Mouse (Mus musculus): Measurements from ENCODE around the gene Olfm3.

Gene Olfm3

DNA sequence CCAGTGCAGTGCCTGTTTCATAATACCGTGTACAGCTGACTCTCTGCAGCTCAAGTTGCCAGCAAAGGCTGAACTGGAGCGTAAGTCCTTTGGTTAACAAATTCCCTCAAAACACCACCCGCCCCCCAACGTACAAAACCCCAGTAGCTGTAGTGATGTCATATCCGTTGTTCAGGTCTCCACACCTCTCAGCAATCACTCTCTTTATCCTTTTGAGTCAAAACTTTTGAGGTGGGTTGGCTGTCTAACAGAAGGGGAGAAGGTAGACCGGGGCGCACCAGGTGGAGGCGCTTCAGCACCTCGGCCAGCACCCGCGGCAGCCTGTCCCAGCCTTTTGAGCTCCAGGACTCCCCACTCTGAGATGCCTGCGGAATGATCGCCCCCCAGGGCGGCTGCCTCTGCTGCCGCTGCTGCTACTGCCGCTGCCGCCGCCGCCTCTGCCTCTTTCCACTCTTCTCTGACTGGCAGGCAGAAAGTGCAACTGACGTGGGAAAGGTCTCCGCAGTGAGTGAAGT, at the start of gene Olfm3:
Gene Olfm3, plus strand, starts transcription at position 155 of the 515 bp plus-strand sequence.
- peak in 1 of 2 experiments; percentile 45 for DNase-seq (ENCODE audit: low spot score in 2 of 2)

DNA sequence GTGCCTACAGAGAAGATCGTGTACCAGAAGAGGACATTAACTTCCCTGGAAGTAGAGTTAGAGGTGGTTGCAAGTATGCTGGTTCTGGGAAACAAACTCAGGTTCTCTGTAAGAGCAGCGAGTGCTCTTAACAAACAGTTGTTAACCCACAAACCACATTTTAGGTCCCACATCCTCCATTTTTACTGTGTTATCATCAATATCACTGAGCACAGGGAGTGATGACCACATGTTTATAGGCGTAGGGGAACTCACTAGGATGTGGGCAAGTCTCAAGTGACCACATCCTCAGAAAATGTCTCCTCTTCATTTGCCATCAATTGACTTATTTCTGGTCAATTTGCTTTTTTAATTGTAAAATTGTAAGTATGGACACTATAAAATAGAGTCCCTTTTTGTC, 14.1 kb upstream of the Olfm3 start:
- no peak for DNase-seq (ENCODE audit: low spot score in 2 of 2)

DNA sequence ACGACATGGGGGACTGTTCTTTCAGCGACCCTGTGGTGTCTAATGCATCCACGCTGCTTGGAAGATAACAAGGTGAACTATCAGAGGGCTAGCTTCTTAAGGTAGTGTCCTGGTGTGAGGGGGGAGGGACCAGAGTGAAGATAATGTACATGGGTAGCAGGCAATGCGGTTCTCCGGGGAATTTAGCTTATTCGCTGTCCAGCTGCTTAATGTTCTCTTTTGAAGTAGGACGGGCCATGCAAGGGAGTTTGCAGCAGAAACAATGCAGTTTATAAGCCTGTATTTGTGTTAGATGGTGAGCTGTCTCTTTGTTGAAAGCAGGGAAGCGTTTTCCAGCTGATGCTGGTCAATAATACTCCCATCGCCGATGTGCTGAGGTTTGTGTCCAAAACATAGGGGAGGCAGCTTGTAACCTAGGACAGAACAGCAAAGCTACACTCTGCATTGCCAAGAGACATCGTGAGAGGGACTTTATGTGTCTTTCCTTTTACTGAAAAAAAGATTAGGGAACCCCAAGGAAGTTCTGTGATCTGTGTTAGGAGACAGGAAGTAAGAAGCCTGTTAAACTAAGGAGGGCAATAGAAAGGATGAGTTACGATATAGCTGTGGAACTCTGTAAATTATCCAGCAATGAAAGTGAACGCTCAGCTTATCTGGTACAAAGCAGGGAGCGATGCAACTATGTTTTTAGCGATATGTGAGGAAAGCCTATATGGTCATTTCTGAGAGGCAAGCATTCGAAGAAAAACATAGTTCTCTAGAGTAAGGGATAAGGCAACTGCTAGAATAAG, 950 bp downstream of the Olfm3 start:
- DNase-seq (ENCODE audit: low spot score in 2 of 2): peak in 1 of 2 experiments; percentile 7

DNA sequence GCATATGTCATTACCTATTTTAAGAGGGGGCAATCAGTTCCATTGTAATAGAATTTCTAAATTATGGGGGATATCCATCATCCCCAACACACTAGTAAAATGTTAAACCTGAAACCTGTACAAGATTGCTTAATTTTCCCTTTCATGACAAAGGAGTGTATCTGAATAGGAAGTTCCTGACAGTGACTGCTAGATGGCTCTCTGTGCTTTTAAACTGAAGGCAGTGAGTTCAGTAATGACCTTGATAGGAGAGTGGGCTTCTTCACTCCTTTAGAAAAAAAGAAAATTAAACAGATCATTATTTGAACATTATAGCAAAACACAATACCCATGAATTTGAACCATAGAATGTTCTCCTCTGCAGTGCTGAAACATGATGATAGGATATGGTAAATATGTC, 3.7 kb downstream of the Olfm3 start:
- DNase-seq (ENCODE audit: low spot score in 2 of 2): no peak

DNA sequence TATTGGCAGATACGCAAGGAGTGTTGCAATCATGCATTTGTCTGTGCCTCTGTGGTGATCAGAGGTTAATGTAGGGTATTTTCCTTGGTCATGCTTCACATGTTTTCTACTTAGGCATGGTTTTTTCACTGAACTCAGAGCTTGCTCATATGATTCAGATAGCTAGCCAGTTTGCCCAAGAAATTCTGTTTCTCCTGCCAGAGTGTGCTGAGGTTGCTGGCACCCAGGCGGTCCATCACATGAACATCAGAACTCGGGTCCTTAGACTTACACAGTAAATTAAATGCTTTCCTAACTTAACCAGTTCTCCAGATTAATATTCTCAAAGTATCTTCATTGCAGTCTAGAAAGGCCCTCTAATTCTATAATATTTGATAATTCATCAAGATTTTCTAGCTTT, 5.0 kb downstream of the Olfm3 start:
- no peak for DNase-seq (ENCODE audit: low spot score in 2 of 2)

DNA sequence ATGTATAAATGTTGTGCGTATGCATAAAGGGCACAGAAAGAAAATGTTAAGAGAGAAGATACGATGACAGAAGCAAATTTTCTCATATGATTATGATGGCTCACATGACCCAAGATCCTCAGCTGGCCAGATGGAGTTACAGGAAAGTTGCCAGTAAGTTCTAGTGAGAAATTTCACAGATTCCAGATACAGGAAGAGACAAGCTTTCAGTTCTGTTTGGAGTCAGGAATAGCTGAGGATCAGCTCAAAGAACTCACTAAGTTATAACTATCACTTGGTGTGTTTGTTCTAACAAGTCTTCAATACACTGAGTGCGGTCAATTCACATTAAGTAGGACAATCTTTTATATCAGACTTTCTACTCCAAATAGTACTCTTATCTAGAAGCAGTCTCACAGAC, 16.2 kb downstream of the Olfm3 start:
- no peak for DNase-seq (ENCODE audit: low spot score in 2 of 2)

DNA sequence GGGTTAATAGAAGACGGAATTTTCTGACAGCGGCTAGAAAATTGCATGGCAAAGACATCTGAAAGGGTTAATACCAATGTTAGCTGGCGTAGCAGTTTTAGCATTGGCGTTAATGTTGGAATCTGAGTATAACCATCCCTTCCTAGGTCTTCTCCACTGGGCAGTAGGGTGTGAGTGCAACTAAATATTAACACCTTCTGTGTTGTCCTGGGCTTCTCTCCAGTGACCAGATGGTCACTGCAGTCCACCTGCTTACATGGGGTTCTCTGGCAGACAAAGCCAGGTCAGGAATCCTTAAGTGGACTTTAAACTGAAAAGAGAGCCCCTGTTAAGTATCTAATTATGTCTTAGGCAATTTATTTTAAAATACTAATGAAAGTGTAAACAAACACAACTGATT, 25.7 kb downstream of the Olfm3 start:
- DNase-seq (ENCODE audit: low spot score in 2 of 2): no peak

DNA sequence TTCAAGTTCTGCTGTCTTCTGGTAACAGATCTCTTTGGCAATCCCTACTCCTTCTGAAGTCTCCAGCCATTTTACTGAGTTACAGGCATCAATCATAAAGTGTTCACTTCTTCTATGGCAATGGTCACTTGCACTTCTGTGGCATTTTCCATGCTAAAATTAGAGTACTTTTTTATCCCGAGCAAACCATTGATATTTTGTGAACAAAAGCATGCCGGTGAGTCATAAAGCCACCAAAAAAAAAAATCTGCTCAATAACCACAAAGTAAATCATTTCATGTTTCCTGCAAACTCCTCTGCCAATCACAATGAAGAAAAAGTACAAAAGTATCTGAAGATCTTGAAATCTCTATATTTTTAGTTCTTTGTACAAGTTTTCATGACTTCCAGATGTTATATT, 26.5 kb downstream of the Olfm3 start:
- no peak for DNase-seq (ENCODE audit: low spot score in 2 of 2)

DNA sequence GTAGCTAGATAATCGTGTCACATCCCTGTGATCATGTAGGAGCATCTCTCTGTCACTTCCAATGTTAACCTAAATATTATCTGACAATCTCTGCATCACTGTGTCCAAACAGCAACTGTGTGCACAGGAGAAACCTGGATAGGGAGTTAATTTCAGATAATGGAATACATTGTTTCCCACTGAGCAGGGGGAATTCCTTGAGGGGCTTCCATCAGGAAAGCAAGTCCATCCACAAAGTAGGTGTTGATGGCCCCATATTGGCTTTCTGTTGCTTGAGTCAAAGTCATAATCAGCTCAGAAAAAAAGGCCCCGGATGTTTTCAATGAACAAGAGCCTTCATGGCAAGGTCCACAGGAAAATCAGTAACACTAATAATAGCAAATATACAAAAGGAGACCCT, 26.9 kb downstream of the Olfm3 start:
- DNase-seq (ENCODE audit: low spot score in 2 of 2): no peak

DNA sequence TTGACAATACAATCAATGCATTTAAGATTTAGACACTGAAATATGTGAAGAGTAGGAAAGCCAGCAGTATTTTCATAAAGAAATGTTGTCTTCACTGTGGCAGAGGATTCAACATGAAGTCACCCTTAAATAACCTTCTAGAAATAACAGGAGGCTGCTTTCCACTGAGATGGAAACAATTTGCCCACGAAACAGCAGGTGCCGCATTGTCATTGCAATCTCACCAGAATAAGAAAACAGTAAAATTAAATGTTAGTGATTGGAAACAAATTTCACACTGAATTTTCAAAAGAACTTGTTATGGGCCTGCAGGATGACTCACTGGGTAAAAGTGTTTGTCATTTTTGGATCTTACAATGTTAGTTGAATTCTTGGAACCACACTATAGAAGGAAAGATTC, 29.0 kb downstream of the Olfm3 start:
- DNase-seq (ENCODE audit: low spot score in 2 of 2): no peak

DNA sequence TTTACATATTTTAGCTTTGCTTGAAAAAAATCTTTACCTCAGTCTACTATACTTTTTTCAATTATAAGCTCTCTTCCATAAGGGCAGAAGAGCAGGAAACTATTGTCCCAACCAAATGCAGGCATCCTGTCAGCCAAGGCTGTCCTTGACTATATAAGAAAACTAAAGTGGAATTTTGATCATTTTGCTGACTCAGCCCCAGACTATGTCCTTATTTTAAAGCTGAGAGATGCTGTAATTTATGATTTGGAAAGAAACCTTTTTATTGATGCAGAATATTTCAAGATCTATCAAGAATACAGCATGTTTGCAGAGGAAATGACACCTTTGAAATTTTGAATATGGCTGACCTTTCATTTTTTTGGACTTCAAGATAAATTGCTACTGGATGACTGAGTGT, 51.0 kb downstream of the Olfm3 start:
- no peak for DNase-seq (ENCODE audit: low spot score in 2 of 2)

DNA sequence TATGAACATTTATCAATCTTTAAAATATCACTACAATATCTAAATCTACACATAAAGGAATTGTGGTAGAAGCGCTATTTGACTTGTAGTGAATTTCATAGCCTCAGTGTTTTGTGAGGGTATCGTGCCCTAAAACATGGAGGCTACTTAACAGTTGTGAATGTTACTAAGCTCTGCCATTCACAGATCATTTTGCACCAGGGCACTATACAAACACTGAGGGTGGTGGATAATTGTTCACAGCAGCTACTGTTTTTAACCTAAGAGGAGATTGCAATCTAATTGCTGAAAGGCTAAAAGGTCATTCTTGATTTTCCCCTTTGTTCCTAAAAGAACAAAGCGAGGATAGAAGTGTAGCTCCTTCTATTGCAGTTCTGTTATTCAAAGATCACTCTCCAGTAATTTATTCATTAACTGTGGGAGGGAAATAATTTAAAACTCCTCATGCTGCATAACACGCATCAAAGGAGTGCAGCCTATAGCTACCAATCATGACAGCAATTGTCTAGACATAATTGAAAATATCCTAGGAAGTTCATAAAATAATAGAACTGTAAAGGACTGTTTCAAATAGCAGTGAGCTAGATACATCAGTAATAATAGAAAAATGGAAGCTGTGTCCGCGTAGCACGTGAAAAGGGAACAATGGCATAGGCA, 55.6 kb downstream of the Olfm3 start:
- DNase-seq (ENCODE audit: low spot score in 2 of 2): no peak

DNA sequence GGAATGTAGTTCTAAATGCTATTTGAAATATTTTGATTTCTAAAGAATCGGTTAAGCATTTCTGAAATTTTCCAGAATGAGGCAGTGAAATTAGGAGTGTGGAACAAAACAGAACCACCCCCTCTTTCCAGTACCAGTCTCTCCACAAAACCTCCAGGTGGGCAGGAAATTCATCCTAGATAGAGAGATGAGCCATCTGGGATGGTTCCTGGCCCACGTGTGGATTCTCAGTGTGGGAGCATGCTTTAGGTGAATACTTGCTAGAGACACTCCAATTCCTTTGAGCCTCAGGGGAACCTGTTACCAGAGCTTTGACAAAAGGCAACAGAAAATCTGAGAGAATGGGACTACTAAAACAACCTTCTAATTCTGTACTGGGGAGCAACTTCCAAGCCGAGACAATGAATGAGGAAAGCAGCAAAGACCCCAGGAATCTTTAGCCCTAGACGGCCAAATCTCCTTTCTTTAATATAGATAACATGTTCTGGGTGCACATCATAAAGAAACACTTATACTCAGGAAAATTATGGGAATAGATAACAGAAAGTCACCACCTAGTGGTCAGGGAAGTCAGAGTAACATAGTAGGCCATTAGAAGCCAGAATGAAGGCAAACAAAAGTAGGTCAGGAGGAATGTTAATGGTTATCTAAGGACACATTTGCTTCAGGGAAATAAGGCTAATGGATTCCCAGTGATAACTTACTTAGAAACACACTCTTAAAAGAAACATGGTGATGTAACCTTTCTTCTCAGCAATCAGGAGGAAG, 58.6 kb downstream of the Olfm3 start:
- DNase-seq (ENCODE audit: low spot score in 2 of 2): no peak

DNA sequence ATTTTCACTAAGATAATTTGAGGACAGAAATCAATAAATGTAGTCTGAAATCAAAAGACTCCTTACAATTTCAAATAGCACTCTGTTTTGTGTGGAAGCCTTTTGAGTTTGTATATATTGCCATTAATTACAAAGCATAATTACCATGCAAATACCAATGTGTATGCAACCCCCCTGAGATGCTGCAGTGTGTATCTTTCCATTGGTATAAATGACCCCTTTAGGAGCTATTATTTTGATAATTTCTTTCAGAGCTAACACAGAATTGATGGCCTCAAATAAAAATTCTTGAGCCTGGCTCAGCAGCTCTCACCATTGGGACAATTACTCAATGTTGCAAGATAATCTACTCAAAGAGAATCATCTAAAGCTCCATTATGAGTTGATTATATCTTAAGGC, 67.3 kb downstream of the Olfm3 start:
- DNase-seq (ENCODE audit: low spot score in 2 of 2): no peak

DNA sequence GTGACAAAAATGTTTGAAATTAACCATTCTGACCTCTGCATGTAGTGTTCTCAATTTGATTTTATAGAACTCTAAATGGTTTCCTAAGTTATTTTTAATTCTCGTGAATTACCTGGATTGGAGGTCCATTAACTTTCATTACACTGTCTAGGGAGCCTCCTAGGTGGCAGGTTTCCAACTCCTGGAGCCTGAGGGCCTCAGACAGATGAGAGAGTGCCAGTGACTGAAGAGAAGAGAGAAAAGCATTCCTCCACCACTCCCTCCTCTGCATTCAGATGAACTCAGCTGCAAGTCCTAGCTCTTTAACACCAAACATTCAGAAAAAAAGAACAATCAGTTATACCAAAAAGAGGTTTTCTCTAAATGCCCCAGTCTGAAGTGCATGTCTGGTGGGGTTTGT, 68.6 kb downstream of the Olfm3 start:
- no peak for DNase-seq (ENCODE audit: low spot score in 2 of 2)

DNA sequence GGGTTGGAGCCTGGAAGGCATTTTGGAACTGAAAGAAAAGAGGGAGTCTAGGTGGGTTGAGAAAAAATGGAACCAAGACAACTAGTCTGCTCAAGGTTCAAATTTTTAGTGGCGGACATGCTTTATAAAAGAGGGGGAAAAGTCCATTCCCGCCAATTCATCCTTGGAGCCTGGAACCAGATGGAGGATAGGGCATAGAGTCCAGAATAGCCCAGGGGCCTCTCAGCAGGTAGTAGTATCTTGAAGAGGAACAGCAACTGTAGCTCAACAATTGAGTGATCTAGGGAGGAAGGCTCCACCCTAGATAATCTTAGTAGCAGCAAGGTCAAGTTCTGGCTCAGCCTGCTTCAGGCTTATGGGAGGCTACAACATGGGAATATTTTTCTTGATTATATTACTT, 87.0 kb downstream of the Olfm3 start:
- DNase-seq (ENCODE audit: low spot score in 2 of 2): no peak

DNA sequence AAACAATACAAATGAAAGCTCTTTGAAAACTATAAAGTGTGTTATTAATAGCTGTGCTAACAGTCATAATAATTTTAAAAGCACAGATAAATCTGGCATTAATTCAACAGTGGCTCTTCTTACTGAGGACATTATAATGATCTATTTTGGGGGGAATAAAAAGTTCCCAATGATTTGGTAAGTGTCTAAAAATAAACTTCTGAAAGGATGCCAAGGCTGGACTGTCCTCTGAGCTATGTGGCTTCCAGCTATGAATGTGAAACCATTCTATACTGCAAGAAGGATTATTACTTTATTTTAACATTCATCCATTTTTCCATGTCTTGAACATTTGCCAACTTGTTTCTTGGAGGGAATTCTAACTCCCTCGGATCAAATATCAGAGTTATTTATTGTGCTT, 92.1 kb downstream of the Olfm3 start:
- no peak for DNase-seq (ENCODE audit: low spot score in 2 of 2)

DNA sequence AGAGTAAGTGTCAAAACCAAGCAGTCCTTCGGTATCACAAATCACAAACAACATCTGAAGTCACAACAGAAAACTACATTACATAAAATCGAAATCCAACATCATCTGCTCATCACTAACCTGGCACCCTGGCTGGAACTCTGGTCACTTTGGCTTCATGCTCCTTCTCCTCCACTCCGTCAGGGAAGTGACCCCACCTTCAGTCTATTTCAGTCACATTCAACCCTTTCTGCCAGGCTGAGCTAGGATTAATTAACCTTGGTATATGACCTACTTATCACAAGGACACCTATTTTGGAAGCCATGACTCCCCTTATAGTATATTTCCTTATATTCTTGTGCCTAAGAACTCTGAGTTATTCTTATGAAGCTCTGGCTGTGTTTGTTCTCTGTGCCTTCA, 123.7 kb downstream of the Olfm3 start:
- no peak for DNase-seq (ENCODE audit: low spot score in 2 of 2)

DNA sequence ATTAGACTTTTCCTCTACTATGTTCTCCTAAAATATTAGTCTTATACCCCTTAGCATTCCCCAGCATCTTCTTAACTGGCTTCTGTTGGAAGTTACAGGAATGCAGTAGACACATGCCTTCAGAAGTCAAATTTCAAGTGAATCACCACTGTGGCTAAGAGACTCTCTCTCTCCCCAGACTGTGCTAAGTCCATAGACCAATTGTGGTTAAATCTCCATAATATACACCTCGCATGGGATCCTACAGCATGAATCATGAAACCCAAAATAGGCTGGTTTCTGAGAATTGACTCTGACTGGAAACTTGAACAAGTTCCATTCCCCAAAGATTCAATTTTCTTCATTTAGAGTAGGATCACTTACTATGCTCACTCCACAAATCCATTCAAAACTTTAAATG, 124.2 kb downstream of the Olfm3 start:
- no peak for DNase-seq (ENCODE audit: low spot score in 2 of 2)

DNA sequence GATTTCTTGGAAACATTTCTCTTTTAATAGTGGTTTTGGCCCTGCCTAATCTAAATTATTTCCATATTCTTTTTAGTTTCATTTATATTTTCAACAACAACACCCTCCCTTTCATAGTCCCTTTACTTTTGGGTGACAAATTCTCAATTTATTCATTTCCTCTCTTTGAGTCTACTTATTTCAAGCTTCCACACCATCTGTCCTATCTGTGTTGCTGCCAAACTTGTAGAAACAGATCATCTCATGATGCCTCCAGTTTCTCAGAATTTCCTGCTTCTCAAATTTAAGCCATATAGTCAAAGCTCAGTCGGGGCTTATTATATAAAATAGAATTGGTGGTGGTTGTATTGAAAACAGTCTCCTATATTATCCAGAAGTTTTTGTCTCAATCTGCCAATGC, 124.7 kb downstream of the Olfm3 start:
- peak in 1 of 2 experiments; percentile 9 for DNase-seq (ENCODE audit: low spot score in 2 of 2)

DNA sequence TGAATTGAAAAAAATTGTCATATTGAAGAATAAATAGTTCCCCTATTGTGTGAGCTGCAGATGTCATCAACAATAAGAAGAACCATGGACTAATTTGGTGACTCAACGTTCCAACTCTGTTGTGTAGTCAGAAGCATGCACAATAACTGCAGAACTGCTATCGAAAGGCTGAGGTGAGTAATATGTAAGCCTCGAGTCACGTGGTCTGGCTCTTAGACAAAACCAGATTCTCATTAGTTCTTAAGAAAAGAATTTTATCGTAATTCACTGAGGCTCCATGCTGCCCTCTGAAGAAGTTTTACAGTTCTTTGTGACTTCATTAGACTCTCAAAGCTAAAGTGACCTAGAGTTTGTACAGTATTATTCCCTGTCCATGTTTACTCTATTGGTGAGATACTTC, 145.2 kb downstream of the Olfm3 start:
- no peak for DNase-seq (ENCODE audit: low spot score in 2 of 2)

DNA sequence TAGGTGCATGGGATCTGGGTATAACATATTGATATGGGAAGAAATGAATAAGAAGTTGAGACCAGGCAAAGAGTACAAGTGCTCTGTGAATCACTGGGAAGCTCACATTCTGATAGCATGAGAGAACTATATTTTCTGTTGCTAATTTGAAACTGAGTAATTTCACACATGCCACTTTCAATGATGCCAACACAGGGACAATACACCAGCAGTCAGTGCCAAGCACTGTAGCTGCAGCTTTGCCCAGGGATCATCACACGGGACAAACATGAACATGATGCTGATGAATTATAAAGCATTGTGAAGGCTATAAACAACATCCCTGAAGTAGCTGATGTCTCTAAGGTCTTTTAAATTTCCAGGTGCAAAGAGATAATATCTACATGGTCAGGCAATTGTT, 161.0 kb downstream of the Olfm3 start:
- no peak for DNase-seq (ENCODE audit: low spot score in 2 of 2)
